Mouse (Mus musculus) testis, adult 2 months (tissue): ENCODE measurements around the gene Fndc11. TPM values are rescaled to one million over a fixed set of nuclear protein-coding genes. Genes with fewer than 3 reads are reported as not detected.

Experiments used
- H3K27ac ChIP-seq: fragments of 200-500 bp; 2 replicates; pipeline ENCODE4 v1.5.1; 2012; ENCODE audit warnings: low read depth, low read length; ENCODE audit not compliant: control insufficient read depth, insufficient read depth
- H3K27me3 ChIP-seq: fragments of 200-500 bp; 2 replicates; pipeline ENCODE4 v1.6.1; 2012; ENCODE audit warnings: mild to moderate bottlenecking, low read length, moderate library complexity; ENCODE audit not compliant: control insufficient read depth, insufficient read depth
- H3K36me3 ChIP-seq: fragments of 200-500 bp; 2 replicates; pipeline ENCODE4 v1.6.1; 2012; ENCODE audit warnings: mild to moderate bottlenecking, low read length; ENCODE audit not compliant: control insufficient read depth, insufficient read depth
- H3K4me1 ChIP-seq: fragments of 200-500 bp; 2 replicates; pipeline ENCODE4 v1.6.1; 2012; ENCODE audit warnings: low read length; ENCODE audit not compliant: control insufficient read depth, insufficient read depth
- H3K4me3 ChIP-seq: fragments of 200-500 bp; 2 replicates; pipeline ENCODE4 v1.5.1; 2012; ENCODE audit warnings: low read depth, mild to moderate bottlenecking, low read length, moderate library complexity, mixed read lengths; ENCODE audit not compliant: control insufficient read depth
- CTCF ChIP-seq: fragments of 200-500 bp; IDR thresholded peaks from 2 replicates; pipeline ENCODE4 v1.5.1; 2012; ENCODE audit warnings: low read depth, mild to moderate bottlenecking, inconsistent platforms, low read length, moderate library complexity; ENCODE audit not compliant: control insufficient read depth, insufficient read depth, insufficient replicate concordance
- POLR2A ChIP-seq: fragments of 200-500 bp; IDR thresholded peaks from 2 replicates; pipeline ENCODE4 v1.6.1; 2012; ENCODE audit warnings: low read depth, mild to moderate bottlenecking, inconsistent platforms, low read length, moderate library complexity; ENCODE audit not compliant: control insufficient read depth
- polyA plus RNA-seq: library from polyadenylated mRNA; depleted of rRNA; stranded (reverse); fragments of >200 nt; gene quantifications from 2 replicates; pipeline ENCODE4 v1.2.3, GENCODE M21; 2012

Fndc11 gene
- polyA plus RNA-seq, 1 experiment = 440 TPM

GRCm38 (mm10) chr2:181235681-181236566 lies 16.1 kb downstream of the Fndc11 start:
- Histone ChIP-seq H3K36me3 (no peaks in the 10 kb centered on the region), H3K27me3 (no peaks in the 10 kb centered on the region), H3K4me1 (peaks cover 1% of the 10 kb centered on the region; the same call in 1 of the 2 replicates), H3K4me3 (no peak overlapping the region), H3K27ac (no peak overlapping the region)
- TF ChIP-seq CTCF (no peak), POLR2A (no peak)

- H3K27me3 ChIP-seq = no peaks in the 10 kb centered on the region
- H3K36me3 ChIP-seq = no peaks in the 10 kb centered on the region
- H3K4me3 ChIP-seq = no peak overlapping the region
- 0 out of 2 replicates have a peak, but pooled peaks have one; percentile 9 for TF ChIP-seq CTCF
- no peak for TF ChIP-seq POLR2A
- H3K27ac ChIP-seq = no peak overlapping the region
- H3K4me1 ChIP-seq = no peaks in the 10 kb centered on the region
Measured at GRCm38 (mm10) chr2:181237251-181238014, 17.6 kb downstream of the Fndc11 start.

GRCm38 (mm10) chr2:181238091-181238610 lies 18.3 kb downstream of the Fndc11 start:
- H3K4me3 ChIP-seq = no peak overlapping the region
- H3K4me1 ChIP-seq = no peaks in the 10 kb centered on the region
- H3K27ac ChIP-seq = no peak overlapping the region
- TF ChIP-seq POLR2A (no peak), CTCF (no peak)
- no peaks in the 10 kb centered on the region for H3K36me3 ChIP-seq
- no peaks in the 10 kb centered on the region for H3K27me3 ChIP-seq

GRCm38 (mm10) chr2:181238861-181239260 lies 19.0 kb downstream of the Fndc11 start:
- Histone ChIP-seq H3K4me1 (no peaks in the 10 kb centered on the region), H3K27ac (no peak overlapping the region), H3K36me3 (no peaks in the 10 kb centered on the region), H3K27me3 (no peaks in the 10 kb centered on the region), H3K4me3 (no peak overlapping the region)
- TF ChIP-seq POLR2A (no peak), CTCF (no peak)

- no peaks in the 10 kb centered on the region for H3K36me3 ChIP-seq
- no peaks in the 10 kb centered on the region for H3K27me3 ChIP-seq
- TF ChIP-seq POLR2A (no peak), CTCF (no peak)
- no peak overlapping the region for H3K27ac ChIP-seq
- no peaks in the 10 kb centered on the region for H3K4me1 ChIP-seq
- no peak overlapping the region for H3K4me3 ChIP-seq
Measured at GRCm38 (mm10) chr2:181239261-181239660, 19.4 kb downstream of the Fndc11 start.

GRCm38 (mm10) chr2:181240806-181241440 lies 21.1 kb downstream of the Fndc11 start:
- no peak for TF ChIP-seq CTCF
- H3K4me3 ChIP-seq = no peak overlapping the region

More at GRCm38 (mm10) chr2:181240806-181241440, 21.1 kb downstream of the Fndc11 start:
- Histone ChIP-seq H3K27ac (no peak overlapping the region), H3K27me3 (no peaks in the 10 kb centered on the region), H3K36me3 (no peaks in the 10 kb centered on the region), H3K4me1 (no peaks in the 10 kb centered on the region)
